Mouse (Mus musculus) myocyte (in vitro differentiated cells): ENCODE results near the gene Car14. TPM values are rescaled to one million over a fixed set of nuclear protein-coding genes. Genes with fewer than 3 reads are reported as not detected.

Experiments
- H3K27me3 ChIP-seq: one replicate; pipeline ENCODE4 v1.6.1; 2011; ENCODE audit not compliant: control insufficient read depth, insufficient read depth, insufficient read length
- H3K36me3 ChIP-seq: one replicate; pipeline ENCODE4 v1.6.1; 2011; ENCODE audit not compliant: control insufficient read depth, insufficient read depth
- H3K4me2 ChIP-seq: one replicate; pipeline ENCODE4 v1.6.1; 2011; ENCODE audit warnings: low read depth, control low read depth
- H3K4me3 ChIP-seq: one replicate; pipeline ENCODE4 v1.5.1; 2011; ENCODE audit warnings: mild to moderate bottlenecking, control low read depth, moderate library complexity
- H3K79me2 ChIP-seq: one replicate; pipeline ENCODE4 v1.6.1; 2011; ENCODE audit not compliant: control insufficient read depth, insufficient read depth
- H3ac ChIP-seq: one replicate; pipeline ENCODE4 v1.6.1; 2011; ENCODE audit not compliant: control insufficient read depth, insufficient read length
- CEBPB ChIP-seq: IDR thresholded peaks from 2 replicates; pipeline ENCODE4 v1.6.1; 2011; ENCODE audit warnings: mild to moderate bottlenecking, moderate library complexity; ENCODE audit not compliant: poor library complexity, insufficient read depth, severe bottlenecking
- E2F4 ChIP-seq: IDR thresholded peaks from one replicate; pipeline ENCODE4 v1.6.1; 2011; ENCODE audit warnings: mild to moderate bottlenecking, control low read depth, moderate library complexity; ENCODE audit not compliant: insufficient read depth
- MAX ChIP-seq: IDR thresholded peaks from one replicate; pipeline ENCODE4 v1.6.1; 2011; ENCODE audit warnings: low read depth, mild to moderate bottlenecking, control low read depth
- MYOD1 ChIP-seq, 3 experiments: IDR thresholded peaks; one replicate each; pipeline ENCODE4 v1.6.1; 2011; ENCODE audit warnings: control low read depth in 2 of 3, low read depth in 2 of 3, mild to moderate bottlenecking in 2 of 3, moderate library complexity in 1 of 3; ENCODE audit not compliant: insufficient read length in 2 of 3, control insufficient read depth in 1 of 3
- MYOG ChIP-seq, 3 experiments: IDR thresholded peaks; one replicate each; pipeline ENCODE4 v1.6.1; 2011; ENCODE audit warnings: control low read depth in 2 of 3, low read depth in 2 of 3, mild to moderate bottlenecking in 2 of 3; ENCODE audit not compliant: insufficient read length in 2 of 3, control insufficient read depth in 1 of 3, insufficient read depth in 1 of 3
- POLR2A ChIP-seq: IDR thresholded peaks from one replicate; pipeline ENCODE4 v1.6.1; 2011; ENCODE audit warnings: low read depth, mild to moderate bottlenecking, control low read depth, moderate library complexity; ENCODE audit not compliant: insufficient read length
- POLR2AphosphoS2 ChIP-seq: IDR thresholded peaks from one replicate; pipeline ENCODE4 v1.6.1; 2011; ENCODE audit warnings: low read depth, control low read depth; ENCODE audit not compliant: insufficient read length
- REST ChIP-seq: IDR thresholded peaks from one replicate; pipeline ENCODE4 v1.6.1; 2011; ENCODE audit warnings: mild to moderate bottlenecking, control low read depth, moderate library complexity; ENCODE audit not compliant: insufficient read depth, insufficient read length
- SRF ChIP-seq: IDR thresholded peaks from one replicate; pipeline ENCODE4 v1.6.1; 2011; ENCODE audit warnings: low read depth; ENCODE audit not compliant: control insufficient read depth, insufficient read length
- TCF12 ChIP-seq: IDR thresholded peaks from one replicate; pipeline ENCODE4 v1.6.1; 2011; ENCODE audit warnings: mild to moderate bottlenecking, control low read depth; ENCODE audit not compliant: poor library complexity, insufficient read depth, severe bottlenecking
- TCF3 ChIP-seq: IDR thresholded peaks from one replicate; pipeline ENCODE4 v1.6.1; 2011; ENCODE audit warnings: low read depth, control low read depth; ENCODE audit not compliant: insufficient read length
- USF1 ChIP-seq: IDR thresholded peaks from one replicate; pipeline ENCODE4 v1.6.1; 2011; ENCODE audit warnings: low read depth, mild to moderate bottlenecking, control low read depth, moderate library complexity
- polyA plus RNA-seq: library from polyadenylated mRNA; unstranded; fragments of >200 nt; fragmentation: generic; extraction: Trizol; gene quantifications from one replicate; pipeline ENCODE4 v1.2.1, GENCODE M21; 2012; ENCODE audit warnings: missing spikeins

The Car14 gene
- polyA plus RNA-seq, 1 experiment: 0.11 TPM

- no peaks in the 10 kb centered on the region for H3K27me3 ChIP-seq
- TF ChIP-seq POLR2A (no peak), USF1 (no peak), MAX (no peak)
- peak overlapping the region; percentile 85 for H3K4me2 ChIP-seq
- peaks cover 22% of the 10 kb centered on the region for H3K79me2 ChIP-seq
- peak overlapping the region; percentile 93 for H3K4me3 ChIP-seq
- H3ac ChIP-seq: peak overlapping the region; percentile 43
- no peaks in the 10 kb centered on the region for H3K36me3 ChIP-seq
Measured at GRCm38 (mm10) chr3:95872048-95872447, 32.4 kb downstream of the Car14 start.

- H3K36me3 ChIP-seq: no peaks in the 10 kb centered on the region
- peak within 1 kb of the TSS; percentile 85 for H3K4me2 ChIP-seq
- peak within 1 kb of the TSS; percentile 43 for H3ac ChIP-seq
- H3K4me3 ChIP-seq: peak within 1 kb of the TSS; percentile 93
- H3K79me2 ChIP-seq: peaks cover 22% of the 10 kb centered on the region
- no peaks in the 10 kb centered on the region for H3K27me3 ChIP-seq
- TF ChIP-seq MAX: no peak
- TF ChIP-seq POLR2A: peak; percentile 96
- no peak for TF ChIP-seq SRF
- TF ChIP-seq CEBPB: no peak
- TF ChIP-seq TCF3: no peak
- TF ChIP-seq REST: peak; percentile 20
- no peak for TF ChIP-seq MYOG (IDR thresholded peaks at IDR 0.05; ENCODE audit: control insufficient read depth in 1 of 3, insufficient read depth in 1 of 3, insufficient read length in 2 of 3, low read depth in 2 of 3)
- TF ChIP-seq USF1: no peak
- no peak for TF ChIP-seq TCF12
- no peak for TF ChIP-seq E2F4
- TF ChIP-seq MYOD1 (IDR thresholded peaks at IDR 0.05; ENCODE audit: control insufficient read depth in 1 of 3, insufficient read length in 2 of 3, low read depth in 2 of 3): no peak
- peak; percentile 95 for TF ChIP-seq POLR2AphosphoS2
Measured at GRCm38 (mm10) chr3:95871392-95871867, 33.1 kb downstream of the Car14 start, which contains the start of gene Mrps21. Gene Mrps21 (minus strand): TSS chr3:95871519.

GRCm38 (mm10) chr3:95870976-95871375 is 33.5 kb downstream of the Car14 start:
- TF ChIP-seq REST: no peak
- Histone ChIP-seq H3K36me3 (no peaks in the 10 kb centered on the region), H3K4me2 (peak overlapping the region; percentile 85)

GRCm38 (mm10) chr3:95867408-95867807 is 37.1 kb downstream of the Car14 start:
- Histone ChIP-seq H3K36me3 (no peaks in the 10 kb centered on the region), H3ac (no peak overlapping the region), H3K4me3 (no peak overlapping the region), H3K79me2 (peaks cover 16% of the 10 kb centered on the region), H3K4me2 (no peak overlapping the region), H3K27me3 (no peaks in the 10 kb centered on the region)
- TF ChIP-seq CEBPB (no peak), MAX (no peak), TCF12 (no peak), USF1 (no peak), POLR2AphosphoS2 (no peak), REST (no peak), SRF (no peak), MYOD1 (IDR thresholded peaks at IDR 0.05; ENCODE audit: control insufficient read depth in 1 of 3, insufficient read length in 2 of 3, low read depth in 2 of 3) (no peak), E2F4 (no peak), TCF3 (no peak), POLR2A (no peak)

More at GRCm38 (mm10) chr3:95870976-95871375, 33.5 kb downstream of the Car14 start:
- Histone ChIP-seq H3K27me3 (no peaks in the 10 kb centered on the region), H3K4me3 (peak overlapping the region; percentile 93), H3ac (peak overlapping the region; percentile 43), H3K79me2 (peaks cover 22% of the 10 kb centered on the region)

- Histone ChIP-seq H3K4me3 (no peak overlapping the region), H3ac (no peak overlapping the region), H3K4me2 (no peak overlapping the region), H3K27me3 (no peaks in the 10 kb centered on the region), H3K79me2 (peaks cover 10% of the 10 kb centered on the region), H3K36me3 (no peaks in the 10 kb centered on the region)
- TF ChIP-seq CEBPB (no peak), REST (no peak), E2F4 (no peak), MYOD1 (IDR thresholded peaks at IDR 0.05; ENCODE audit: control insufficient read depth in 1 of 3, insufficient read length in 2 of 3, low read depth in 2 of 3) (no peak), MYOG (IDR thresholded peaks at IDR 0.05; ENCODE audit: control insufficient read depth in 1 of 3, insufficient read depth in 1 of 3, insufficient read length in 2 of 3, low read depth in 2 of 3) (no peak), TCF12 (no peak), MAX (no peak), USF1 (no peak), SRF (no peak), POLR2A (no peak), TCF3 (no peak), POLR2AphosphoS2 (no peak)
Measured at GRCm38 (mm10) chr3:95866071-95866470, 38.4 kb downstream of the Car14 start.
